Mouse (Mus musculus) 3134 (cell line): ENCODE data around the gene Pip5k1c.

ENCODE experiments used
- DNase-seq: peaks from one replicate; pipeline ENCODE4 v3.0.0-alpha.2; 2011; ENCODE audit warnings: low spot score; ENCODE audit not compliant: insufficient read length; ENCODE audit errors: extremely low read depth

Gene Pip5k1c

DNA sequence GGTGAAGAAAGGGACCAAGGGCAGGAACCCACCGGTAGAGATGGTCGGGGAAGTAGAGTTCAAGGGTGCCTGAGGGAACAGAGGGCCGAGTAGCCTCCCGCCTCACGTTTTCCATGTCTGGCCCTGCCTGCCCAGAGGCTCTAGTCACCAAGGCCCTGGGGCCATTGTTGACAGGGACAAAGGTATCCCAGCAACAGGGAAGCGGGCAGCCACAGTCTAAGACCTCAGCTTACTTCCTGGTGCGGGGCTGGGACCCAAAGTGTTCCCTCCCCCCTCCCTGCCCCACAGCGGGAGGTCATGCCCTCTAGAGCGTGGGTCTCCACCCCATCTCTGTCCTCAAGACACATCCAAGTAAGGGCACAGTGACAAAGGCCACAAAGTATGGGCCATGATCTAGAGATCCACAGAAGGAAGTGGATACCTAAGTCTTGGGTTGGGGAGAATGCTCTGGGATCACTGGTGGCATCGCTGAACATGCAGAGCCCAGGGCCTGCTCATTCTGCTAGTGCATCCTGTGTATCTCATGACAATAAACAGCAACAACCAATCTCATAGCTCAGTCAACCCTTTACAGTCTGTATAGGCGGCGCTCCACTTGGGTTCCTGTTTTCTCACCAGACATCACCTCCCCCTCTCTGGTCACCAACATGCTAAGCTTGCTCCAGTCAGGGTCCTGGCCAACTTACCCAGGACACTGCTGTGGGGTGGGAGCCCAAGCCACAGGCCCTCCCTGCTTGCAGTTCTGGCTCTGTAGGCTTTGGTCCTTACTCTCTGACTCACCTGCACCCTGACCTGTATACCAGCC, 73.1 kb downstream of the Pip5k1c start, which contains the start of gene 4930404N11Rik:
Gene 4930404N11Rik (minus strand): TSS at position 145 of the 805 bp plus-strand sequence.
- peak; percentile 57 for DNase-seq

- no peak for DNase-seq
Observed at GRCm38 (mm10) chr10:81366477-81367206, 73.9 kb downstream of the Pip5k1c start.

GRCm38 (mm10) chr10:81367207-81367495, 74.4 kb downstream of the Pip5k1c start:
- DNase-seq = no peak
